Mouse (Mus musculus): ENCODE results near the gene Olfr665.
"Not testable (repeated sequence)": the region's sequence is repeated elsewhere in the genome, so short reads cannot be mapped to it uniquely, and the experiment has no call there.

Olfr665 gene

GRCm38 (mm10) chr7:104877731-104878130, at the start of gene Olfr665:
TSS of gene Olfr665 (plus strand) at chr7:104878031.
- DNase-seq (ENCODE audit: low spot score) = no peak

GRCm38 (mm10) chr7:104842503-104842902, 35.3 kb upstream of the Olfr665 start, which contains the start of gene Usp17lb:
TSS of gene Usp17lb (minus strand) at chr7:104842603.
- DNase-seq (ENCODE audit: low spot score) = no peak

GRCm38 (mm10) chr7:104843731-104844287, 34.0 kb upstream of the Olfr665 start:
- no peak for DNase-seq (ENCODE audit: low spot score)

- DNase-seq (ENCODE audit: low spot score) = not testable (repeated sequence)
These were observed 26.3 kb upstream of the Olfr665 start for GRCm38 (mm10) chr7:104851546-104851945.

- DNase-seq (ENCODE audit: low spot score) = no peak
These were observed 22.5 kb upstream of the Olfr665 start for GRCm38 (mm10) chr7:104855248-104855750.

- DNase-seq (ENCODE audit: low spot score) = not testable (repeated sequence)
These were observed 21.1 kb upstream of the Olfr665 start, which contains the start of gene Usp17la for GRCm38 (mm10) chr7:104856709-104857108. TSS of gene Usp17la (plus strand) at chr7:104857009.

GRCm38 (mm10) chr7:104857683-104858082, 20.1 kb upstream of the Olfr665 start:
- no peak for DNase-seq (ENCODE audit: low spot score)

- no peak for DNase-seq (ENCODE audit: low spot score)
These were observed 16.4 kb upstream of the Olfr665 start for GRCm38 (mm10) chr7:104861381-104861780.

- DNase-seq (ENCODE audit: low spot score) = no peak
These were observed 18.0 kb downstream of the Olfr665 start, which contains the start of gene Olfr666 for GRCm38 (mm10) chr7:104895852-104896251. TSS of gene Olfr666 (minus strand) at chr7:104895952.

- DNase-seq (ENCODE audit: low spot score) = no peak
These were observed 43.6 kb downstream of the Olfr665 start, which contains the start of gene Olfr667 for GRCm38 (mm10) chr7:104921382-104921781. TSS of gene Olfr667 (minus strand) at chr7:104921482.

- no peak for DNase-seq (ENCODE audit: low spot score)
These were observed 50.1 kb downstream of the Olfr665 start, which contains the start of gene Olfr668 for GRCm38 (mm10) chr7:104927957-104928356. TSS of gene Olfr668 (minus strand) at chr7:104928057.

All from yolk sac, embryonic 10.5 days (tissue).